Mouse (Mus musculus) intestine, postnatal 0 days (tissue): Measurements from ENCODE around the gene Fam172a. TPM values are rescaled to one million over a fixed set of nuclear protein-coding genes. Genes with fewer than 3 reads are reported as not detected.

Experiments
- ATAC-seq: fragments of 200-750 bp; cut with Nextera tagmentation; 2 replicates; pipeline ENCODE4 v1.8.0; 2017; ENCODE audit warnings: mild to moderate bottlenecking, moderate TSS enrichment, moderate library complexity
- H3K27ac ChIP-seq: fragments of 300-500 bp; sonication (generic); 2 replicates; pipeline ENCODE4 v1.5.1; 2014; ENCODE audit warnings: mild to moderate bottlenecking, low read depth, low read length, moderate library complexity
- H3K27me3 ChIP-seq: fragments of 300-500 bp; sonication (generic); replicated peaks from 2 replicates; pipeline ENCODE4 v1.6.1; 2014; ENCODE audit warnings: low read length, mixed read lengths; ENCODE audit not compliant: control insufficient read depth, insufficient read depth
- H3K36me3 ChIP-seq: fragments of 300-500 bp; sonication (generic); 2 replicates; pipeline ENCODE4 v1.6.1; 2014; ENCODE audit warnings: mild to moderate bottlenecking, moderate library complexity; ENCODE audit not compliant: control insufficient read depth, insufficient read depth
- H3K4me1 ChIP-seq: fragments of 300-500 bp; sonication (generic); replicated peaks from 2 replicates; pipeline ENCODE4 v1.6.1; 2014; ENCODE audit warnings: antibody characterized with exemption, low read length, mixed read lengths; ENCODE audit not compliant: control insufficient read depth, insufficient read depth
- H3K4me2 ChIP-seq: fragments of 300-500 bp; sonication (generic); replicated peaks from 2 replicates; pipeline ENCODE4 v1.6.1; 2014; ENCODE audit warnings: low read depth, mild to moderate bottlenecking, moderate library complexity
- H3K4me3 ChIP-seq: fragments of 300-500 bp; sonication (generic); 2 replicates; pipeline ENCODE4 v1.5.1; 2014; ENCODE audit warnings: low read depth, low read length
- H3K9ac ChIP-seq: fragments of 300-500 bp; sonication (generic); 2 replicates; pipeline ENCODE4 v1.6.1; 2014; ENCODE audit warnings: mild to moderate bottlenecking, low read depth, low read length
- H3K9me3 ChIP-seq: fragments of 300-500 bp; sonication (generic); 2 replicates; pipeline ENCODE4 v1.6.1; 2016; ENCODE audit warnings: mixed run types; ENCODE audit not compliant: control insufficient read depth
- CTCF ChIP-seq: sonication (generic); IDR thresholded peaks from 2 replicates; pipeline ENCODE4 v1.5.1; 2016; ENCODE audit warnings: low read depth, mild to moderate bottlenecking, control low read depth, antibody characterized with exemption, moderate library complexity
- WGBS: fragments of 180-500 bp; shearing (Covaris S2); extraction: QIAGEN DNeasy Blood & Tissue Kit; methylation state at CpG from one replicate; pipeline ENCODE4 v1.1.7; 2014; 5-methylcytosine and 5-hydroxymethylcytosine counted together
- polyA plus RNA-seq: library from polyadenylated mRNA; unstranded; fragments of >200 nt; fragmentation: Nextera tagmentation; extraction: Ambion mirVana; gene quantifications from 2 replicates; pipeline ENCODE4 v1.2.1, GENCODE M21; 2015

Fam172a gene
- polyA plus RNA-seq, 1 experiment from 2014 or later = 18.1 TPM

GRCm38 (mm10) chr13:78163087-78163958 is 461.5 kb downstream of the Fam172a start:
- no peaks in the 10 kb centered on the region for H3K36me3 ChIP-seq
- H3K9me3 ChIP-seq = no peaks in the 10 kb centered on the region
- ATAC-seq = peak; percentile 97
- peaks cover 15% of the 10 kb centered on the region; the same call in 1 of the 2 replicates for H3K27me3 ChIP-seq
- H3K27ac ChIP-seq = no peak overlapping the region
- no peaks in the 10 kb centered on the region; the same call in 1 of the 2 replicates for H3K4me1 ChIP-seq
- H3K9ac ChIP-seq = peak overlapping the region; percentile 48
- peak overlapping the region; percentile 59 for H3K4me3 ChIP-seq
- WGBS = under 1% methylated on average over 74 of the region's 86 CpGs
- peak; percentile 51 for TF ChIP-seq CTCF
- H3K4me2 ChIP-seq = peak overlapping the region; percentile 99

DNA sequence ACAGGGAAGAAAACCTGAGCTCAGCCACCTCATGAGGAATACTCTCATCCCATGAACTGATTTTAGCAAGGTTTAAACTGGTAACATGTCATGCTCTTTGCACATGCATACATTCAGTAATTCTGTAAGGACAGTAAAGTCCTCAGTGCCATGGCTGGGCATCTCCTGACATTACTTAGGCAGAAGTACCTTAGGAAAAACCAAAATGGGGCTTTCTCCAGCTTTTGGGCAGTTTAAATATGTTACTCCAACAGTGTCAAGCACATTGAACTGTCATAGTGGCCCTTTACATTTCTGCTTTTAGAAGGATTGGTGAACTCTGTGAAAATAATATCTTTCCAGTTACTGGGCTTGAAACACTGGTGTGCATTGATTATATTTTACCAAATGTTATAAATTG is 463.1 kb downstream of the Fam172a start:
- Histone ChIP-seq H3K27me3 (peaks cover 19% of the 10 kb centered on the region; the same call in 1 of the 2 replicates), H3K4me2 (no peak overlapping the region), H3K9me3 (no peaks in the 10 kb centered on the region), H3K4me1 (no peaks in the 10 kb centered on the region; the same call in 1 of the 2 replicates), H3K4me3 (no peak overlapping the region), H3K9ac (no peak overlapping the region), H3K36me3 (no peaks in the 10 kb centered on the region), H3K27ac (no peak overlapping the region)
- TF ChIP-seq CTCF = no peak
- no peak for ATAC-seq

DNA sequence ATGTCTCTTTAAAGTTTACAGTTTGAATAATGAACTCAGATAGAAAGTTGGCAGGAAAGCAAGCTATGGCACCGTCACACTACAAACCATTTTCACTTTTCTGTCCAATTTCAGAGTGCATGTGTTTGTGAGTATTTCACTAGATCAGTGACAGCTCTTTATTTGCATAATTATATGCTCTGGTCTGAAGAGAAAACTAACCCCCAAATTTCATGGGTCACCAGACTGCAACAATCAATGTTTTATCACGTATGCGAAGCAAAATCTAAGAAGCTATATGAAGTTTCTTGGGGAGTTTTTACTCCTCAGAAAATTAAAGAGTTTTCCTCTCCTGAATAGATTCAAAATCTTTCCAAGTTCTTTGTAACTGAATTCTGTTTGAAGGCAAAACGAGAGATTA is 466.3 kb downstream of the Fam172a start:
- Histone ChIP-seq H3K4me2 (no peak overlapping the region), H3K9me3 (no peaks in the 10 kb centered on the region), H3K27me3 (peaks cover 46% of the 10 kb centered on the region), H3K4me1 (no peaks in the 10 kb centered on the region; the same call in 1 of the 2 replicates), H3K9ac (no peak overlapping the region), H3K36me3 (no peaks in the 10 kb centered on the region), H3K4me3 (no peak overlapping the region), H3K27ac (no peak overlapping the region)
- no peak for ATAC-seq
- WGBS = 58% methylated on average over 4 of the region's 4 CpGs
- no peak for TF ChIP-seq CTCF

DNA sequence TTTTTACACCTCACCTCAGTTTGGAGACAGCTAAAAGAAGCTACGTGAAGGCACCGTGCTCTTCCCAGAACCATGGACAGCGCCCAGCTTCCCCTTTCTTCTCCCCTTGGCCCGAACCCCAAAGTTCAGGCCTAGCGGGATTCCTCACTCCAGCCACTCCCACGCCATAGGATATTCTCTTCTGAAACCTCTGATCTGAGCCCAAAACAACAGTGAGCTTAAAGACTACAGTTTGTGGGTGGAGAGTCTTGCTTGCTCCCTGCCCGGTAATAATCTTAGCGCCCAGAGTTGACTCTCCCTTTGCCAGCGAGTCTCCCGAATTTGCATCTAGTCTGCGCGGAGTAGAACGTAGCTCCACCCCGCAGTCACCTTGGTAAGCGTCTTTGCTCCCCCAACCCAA is 469.5 kb downstream of the Fam172a start:
- Histone ChIP-seq H3K9me3 (no peaks in the 10 kb centered on the region), H3K36me3 (no peaks in the 10 kb centered on the region), H3K4me1 (no peaks in the 10 kb centered on the region), H3K4me3 (no peak overlapping the region), H3K9ac (no peak overlapping the region), H3K4me2 (no peak overlapping the region), H3K27me3 (peaks cover 65% of the 10 kb centered on the region), H3K27ac (no peak overlapping the region)
- TF ChIP-seq CTCF = no peak
- ATAC-seq = no peak
- WGBS = 2% methylated on average over 15 of the region's 15 CpGs

DNA sequence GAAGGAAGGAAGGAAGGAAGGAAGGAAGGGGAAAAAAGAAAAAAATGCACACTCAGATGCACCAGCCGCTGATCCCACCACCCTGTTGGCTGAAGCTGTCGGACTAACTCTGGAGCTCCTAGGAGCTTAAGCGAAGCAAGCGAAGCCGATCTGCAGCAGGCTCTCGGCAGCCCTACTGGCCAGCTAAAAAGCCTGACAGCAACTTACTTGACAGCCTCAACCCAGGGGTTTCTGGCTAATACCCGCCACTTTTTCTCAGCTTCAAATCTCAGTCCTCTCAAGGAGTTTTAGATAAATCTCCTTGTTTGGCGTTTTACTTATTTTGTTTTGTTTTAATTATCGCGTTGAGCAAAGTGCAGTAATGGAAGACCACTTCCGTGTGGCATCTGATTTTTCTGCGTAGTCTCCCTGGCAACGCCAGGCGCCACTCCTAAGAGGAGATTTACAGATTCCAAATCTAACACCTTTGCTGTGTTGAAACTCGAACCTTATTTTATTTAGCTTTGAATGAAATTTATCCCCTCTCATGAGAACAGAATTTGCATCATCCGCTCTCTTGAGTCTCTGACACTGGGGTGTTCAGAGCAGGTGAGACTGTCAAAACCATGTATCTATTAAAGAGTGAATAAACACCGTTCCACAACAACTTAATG is 470.3 kb downstream of the Fam172a start:
- H3K9me3 ChIP-seq = no peaks in the 10 kb centered on the region
- H3K27me3 ChIP-seq = peaks cover 70% of the 10 kb centered on the region
- H3K4me2 ChIP-seq = no peak overlapping the region
- TF ChIP-seq CTCF = no peak
- H3K9ac ChIP-seq = no peak overlapping the region
- no peak overlapping the region for H3K27ac ChIP-seq
- WGBS = 3% methylated on average over 17 of the region's 17 CpGs
- H3K36me3 ChIP-seq = no peaks in the 10 kb centered on the region
- no peaks in the 10 kb centered on the region for H3K4me1 ChIP-seq
- no peak overlapping the region for H3K4me3 ChIP-seq
- no peak for ATAC-seq

DNA sequence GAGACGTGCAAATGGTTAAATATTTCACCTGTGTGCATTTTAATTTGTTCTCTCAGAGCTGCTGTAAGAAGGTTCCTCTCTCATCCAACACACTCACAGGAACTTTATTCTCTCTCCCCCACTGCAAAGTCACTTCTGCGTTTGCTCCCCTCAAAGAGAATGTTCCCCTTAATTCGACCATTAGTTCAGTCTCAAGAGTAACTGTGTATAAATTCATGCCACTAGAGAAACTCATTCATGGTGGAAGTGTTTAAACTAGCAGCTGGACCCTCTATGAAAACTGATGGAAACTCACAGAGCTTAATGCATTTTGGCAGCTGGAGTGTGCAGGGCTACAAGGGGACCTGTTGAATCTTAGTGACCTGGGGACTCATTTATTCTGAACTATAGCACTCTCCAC is 471.0 kb downstream of the Fam172a start:
- no peaks in the 10 kb centered on the region for H3K36me3 ChIP-seq
- no peak overlapping the region for H3K9ac ChIP-seq
- no peaks in the 10 kb centered on the region for H3K9me3 ChIP-seq
- no peak overlapping the region for H3K27ac ChIP-seq
- H3K4me2 ChIP-seq = no peak overlapping the region
- no peak for ATAC-seq
- H3K27me3 ChIP-seq = peaks cover 72% of the 10 kb centered on the region
- TF ChIP-seq CTCF = no peak
- H3K4me3 ChIP-seq = no peak overlapping the region
- no peaks in the 10 kb centered on the region for H3K4me1 ChIP-seq
- 5% methylated on average over 3 of the region's 3 CpGs for WGBS
